Mouse (Mus musculus) lung, embryonic 16.5 days (tissue): Measurements from ENCODE around the gene Vps33b. TPM values are rescaled to one million over a fixed set of nuclear protein-coding genes. Genes with fewer than 3 reads are reported as not detected.

Experiments used
- ATAC-seq: fragments of 200-750 bp; cut with Nextera tagmentation; 2 replicates; pipeline ENCODE4 v1.8.0; 2017; ENCODE audit warnings: low read depth, mild to moderate bottlenecking, moderate library complexity
- H3K27ac ChIP-seq: fragments of 300-500 bp; sonication (generic); 2 replicates; pipeline ENCODE4 v1.5.1; 2014; ENCODE audit warnings: mild to moderate bottlenecking, control low read depth, low read length
- H3K27me3 ChIP-seq: fragments of 300-500 bp; sonication (generic); 2 replicates; pipeline ENCODE4 v1.6.1; 2014; ENCODE audit warnings: low read depth, low read length, mixed read lengths; ENCODE audit not compliant: control insufficient read depth, insufficient read depth
- H3K36me3 ChIP-seq: fragments of 300-500 bp; sonication (generic); 2 replicates; pipeline ENCODE4 v1.6.1; 2014; ENCODE audit warnings: low read length; ENCODE audit not compliant: control insufficient read depth, insufficient read depth
- H3K4me1 ChIP-seq: fragments of 300-500 bp; sonication (generic); replicated peaks from 2 replicates; pipeline ENCODE4 v1.6.1; 2014; ENCODE audit warnings: low read length, mixed read lengths; ENCODE audit not compliant: control insufficient read depth, insufficient read depth
- H3K4me2 ChIP-seq: fragments of 300-500 bp; sonication (generic); 2 replicates; pipeline ENCODE4 v1.6.1; 2014; ENCODE audit warnings: low read depth, low read length, control low read depth
- H3K4me3 ChIP-seq: fragments of 300-500 bp; sonication (generic); 2 replicates; pipeline ENCODE4 v1.5.1; 2014; ENCODE audit warnings: mild to moderate bottlenecking, low read length, control low read depth
- H3K9ac ChIP-seq: fragments of 300-500 bp; sonication (generic); 2 replicates; pipeline ENCODE4 v1.6.1; 2014; ENCODE audit warnings: low read length, control low read depth
- H3K9me3 ChIP-seq: fragments of 300-500 bp; sonication (generic); 2 replicates; pipeline ENCODE4 v1.6.1; 2016; ENCODE audit warnings: low read length; ENCODE audit not compliant: control insufficient read depth
- WGBS: fragments of 180-500 bp; shearing (Covaris S2); extraction: QIAGEN DNeasy Blood & Tissue Kit; methylation state at CpG from one replicate; pipeline ENCODE4 v1.1.7; 2014; 5-methylcytosine and 5-hydroxymethylcytosine counted together
- polyA plus RNA-seq: library from polyadenylated mRNA; unstranded; fragments of >200 nt; fragmentation: Nextera tagmentation; extraction: Ambion mirVana; gene quantifications from 2 replicates; pipeline ENCODE4 v1.2.1, GENCODE M21; 2015

Gene Vps33b
- polyA plus RNA-seq, 1 experiment from 2014 or later: 10.7 TPM

GRCm38 (mm10) chr7:80339793-80340628, 70.6 kb downstream of the Vps33b start:
- H3K36me3 ChIP-seq: peaks cover 10% of the 10 kb centered on the region
- WGBS: under 1% methylated on average over 45 of the region's 45 CpGs

DNA sequence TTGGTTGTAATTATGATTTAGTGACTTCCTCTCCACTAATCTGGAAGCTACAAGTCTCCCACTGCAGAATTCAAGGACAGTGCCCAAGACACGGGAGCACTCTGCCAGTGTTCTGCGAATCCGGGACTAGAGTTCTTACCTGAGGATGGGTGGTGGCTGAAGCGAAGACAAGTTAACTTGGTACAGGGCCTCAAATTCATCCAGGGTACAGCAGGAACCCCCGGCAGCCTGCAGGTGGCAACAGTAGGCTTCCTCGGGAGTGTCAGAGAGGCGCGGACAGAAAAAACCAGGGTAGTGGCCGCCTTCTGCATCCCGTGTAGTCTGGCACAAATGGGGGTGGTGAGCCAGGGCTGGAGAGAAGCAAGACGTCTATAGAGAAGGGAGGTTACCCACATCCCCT, 71.3 kb downstream of the Vps33b start, which contains the start of gene Unc45a:
Unc45a (minus strand) TSS at position 213 of the 400 bp plus-strand sequence.
- H3K36me3 ChIP-seq: peaks cover 10% of the 10 kb centered on the region
- under 1% methylated on average over 11 of the region's 11 CpGs for WGBS
- H3K9ac ChIP-seq: peak within 1 kb of the TSS; percentile 78

More at GRCm38 (mm10) chr7:80339793-80340628, 70.6 kb downstream of the Vps33b start:
- Histone ChIP-seq H3K4me3 (peak overlapping the region; percentile 68), H3K9me3 (no peaks in the 10 kb centered on the region), H3K9ac (peak overlapping the region; percentile 78), H3K4me1 (peaks cover 21% of the 10 kb centered on the region), H3K27ac (peak overlapping the region; percentile 86), H3K27me3 (no peaks in the 10 kb centered on the region), H3K4me2 (peak overlapping the region; percentile 79)
- ATAC-seq: peak; percentile 97

More for the DNA sequence above, 71.3 kb downstream of the Vps33b start, which contains the start of gene Unc45a:
- Histone ChIP-seq H3K9me3 (no peaks in the 10 kb centered on the region), H3K4me2 (peak within 1 kb of the TSS; percentile 79), H3K27me3 (no peaks in the 10 kb centered on the region), H3K4me1 (peaks cover 21% of the 10 kb centered on the region), H3K4me3 (peak within 1 kb of the TSS; percentile 68), H3K27ac (peak within 1 kb of the TSS; percentile 86)
- peak; percentile 75 for ATAC-seq

Other genes starting within 250 kb of the Vps33b start
- 17.7 and 18.6 TPM in 2 replicates for gene Zfp710, start 244.8 kb upstream of the Vps33b start, polyA plus RNA-seq
- gene Idh2, start 154.3 kb upstream of the Vps33b start, polyA plus RNA-seq: 671 and 680 TPM in 2 replicates
- 15.8 and 16.3 TPM in 2 replicates for gene Sema4b, start 82.8 kb upstream of the Vps33b start, polyA plus RNA-seq
- 88.4 and 96.0 TPM in 2 replicates for gene Cib1, start 36.8 kb upstream of the Vps33b start, polyA plus RNA-seq
- gene Gdpgp1, start 36.8 kb upstream of the Vps33b start, polyA plus RNA-seq: 3.5 and 3.9 TPM in 2 replicates
- gene Ttll13, start 23.3 kb upstream of the Vps33b start, polyA plus RNA-seq: 1.1 and 2.2 TPM in 2 replicates
- gene Ngrn, start 8.4 kb upstream of the Vps33b start, polyA plus RNA-seq: 46.2 and 47.4 TPM in 2 replicates
- gene Prc1, start 24.8 kb downstream of the Vps33b start, polyA plus RNA-seq: 166 and 182 TPM in 2 replicates
- gene Rccd1, start 54.8 kb downstream of the Vps33b start, polyA plus RNA-seq: 7.2 and 8.9 TPM in 2 replicates
- gene Unc45a, start 71.4 kb downstream of the Vps33b start, polyA plus RNA-seq: 40.8 and 42.3 TPM in 2 replicates
- 20.9 and 21.9 TPM in 2 replicates for gene Hddc3, start 73.5 kb downstream of the Vps33b start, polyA plus RNA-seq
- 20.4 and 21.1 TPM in 2 replicates for gene Man2a2, start 101.7 kb downstream of the Vps33b start, polyA plus RNA-seq
- gene Fes, start 118.3 kb downstream of the Vps33b start, polyA plus RNA-seq: 18.5 and 19.3 TPM in 2 replicates
- 12.6 and 12.7 TPM in 2 replicates for gene Furin, start 135.8 kb downstream of the Vps33b start, polyA plus RNA-seq